Mouse (Mus musculus) lung, postnatal 4 days (tissue): Measurements from ENCODE around the gene Nxn.
A peak's percentile ranks its signal among the peaks of the same experiment; 100 is the strongest.

Source experiments
- DNase-seq, 2 experiments: peaks; one replicate each; pipeline ENCODE4 v3.0.0; 2021

Nxn gene

DNA sequence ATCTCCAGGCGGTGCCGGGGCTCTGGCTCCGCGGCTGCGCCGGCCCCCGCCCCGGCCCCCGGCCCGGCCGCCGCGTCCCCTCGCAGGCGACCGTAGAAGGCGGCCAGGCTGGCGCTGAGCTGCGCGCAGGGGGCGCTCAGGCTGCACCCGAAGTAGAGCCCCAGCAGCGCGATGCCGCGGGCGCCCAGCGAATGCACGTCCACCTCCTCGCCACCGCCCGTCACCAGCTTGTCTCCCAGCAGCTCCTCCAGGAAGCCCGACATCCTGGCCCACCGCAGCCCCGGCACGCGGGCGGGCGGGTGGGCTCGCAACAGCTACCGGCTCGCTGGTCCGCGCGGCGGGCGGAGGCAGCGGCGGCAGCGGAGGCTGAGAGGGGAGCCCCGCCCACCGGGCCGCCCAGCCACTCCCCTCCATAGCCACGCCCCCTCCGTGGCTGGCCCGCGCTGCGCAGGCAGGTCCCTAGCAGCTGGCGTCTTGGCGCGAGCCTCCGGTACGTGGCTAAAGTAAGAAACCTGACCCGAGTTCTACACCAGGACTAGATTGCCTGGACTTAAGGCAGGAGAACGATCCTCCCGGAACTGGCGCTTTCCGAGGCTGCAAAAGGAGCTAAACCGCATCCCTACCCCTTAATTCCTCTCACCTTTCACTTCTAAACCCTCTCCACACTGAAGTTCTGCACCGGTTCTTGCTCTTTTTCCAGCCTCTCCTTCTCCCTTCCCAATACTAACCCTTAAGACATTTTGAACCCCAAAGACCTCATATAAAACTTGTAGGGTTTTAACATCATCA, at the start of gene Nxn:
TSS of gene Nxn (minus strand) at position 343 of the 789 bp plus-strand sequence.
- DNase-seq: peak; percentile 94 to 95

GRCm38 (mm10) chr11:76446251-76446650, 47.3 kb upstream of the Nxn start:
- DNase-seq: no peak

GRCm38 (mm10) chr11:76445459-76445858, 46.5 kb upstream of the Nxn start:
- no peak for DNase-seq

GRCm38 (mm10) chr11:76439666-76440065, 40.7 kb upstream of the Nxn start:
- DNase-seq: no peak

GRCm38 (mm10) chr11:76436864-76437437, 38.0 kb upstream of the Nxn start:
- peak; percentile 73 to 85 for DNase-seq

GRCm38 (mm10) chr11:76436009-76436408, 37.1 kb upstream of the Nxn start:
- DNase-seq: no peak

GRCm38 (mm10) chr11:76429966-76430631, 31.2 kb upstream of the Nxn start:
- DNase-seq: no peak

DNA sequence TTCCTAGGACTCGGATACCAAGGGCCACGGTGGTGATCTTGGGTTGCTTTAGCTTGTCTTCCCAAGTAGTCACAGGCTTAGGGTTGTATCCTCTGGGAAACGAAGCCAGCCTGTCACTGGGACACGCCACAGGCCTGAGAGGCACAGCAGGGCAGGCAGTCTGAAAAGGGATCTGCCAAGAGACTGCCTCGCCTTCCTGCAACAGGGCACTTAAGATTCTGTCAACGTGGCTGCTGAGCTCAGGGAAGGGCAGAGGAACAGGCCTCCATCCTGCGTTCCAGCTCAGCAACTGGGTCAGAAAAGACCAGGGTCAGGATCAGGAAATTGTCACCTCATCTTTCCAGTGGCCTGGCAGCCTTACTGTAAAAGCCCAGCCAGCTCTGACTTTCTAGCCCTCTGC, 30.6 kb upstream of the Nxn start:
- DNase-seq: no peak

- DNase-seq: no peak
Observed at GRCm38 (mm10) chr11:76429046-76429445, 30.1 kb upstream of the Nxn start.

- DNase-seq: no peak
Observed at GRCm38 (mm10) chr11:76427781-76428180, 28.8 kb upstream of the Nxn start.

GRCm38 (mm10) chr11:76425749-76426148, 26.8 kb upstream of the Nxn start:
- no peak for DNase-seq

GRCm38 (mm10) chr11:76420896-76421295, 22.0 kb upstream of the Nxn start:
- peak; percentile 34 to 62 for DNase-seq

GRCm38 (mm10) chr11:76419179-76419578, 20.2 kb upstream of the Nxn start:
- DNase-seq: peak in 1 of 2 experiments; percentile 65

- no peak for DNase-seq
Observed at GRCm38 (mm10) chr11:76418423-76418822, 19.5 kb upstream of the Nxn start.

- no peak for DNase-seq
Observed at GRCm38 (mm10) chr11:76415985-76416384, 17.0 kb upstream of the Nxn start.

DNA sequence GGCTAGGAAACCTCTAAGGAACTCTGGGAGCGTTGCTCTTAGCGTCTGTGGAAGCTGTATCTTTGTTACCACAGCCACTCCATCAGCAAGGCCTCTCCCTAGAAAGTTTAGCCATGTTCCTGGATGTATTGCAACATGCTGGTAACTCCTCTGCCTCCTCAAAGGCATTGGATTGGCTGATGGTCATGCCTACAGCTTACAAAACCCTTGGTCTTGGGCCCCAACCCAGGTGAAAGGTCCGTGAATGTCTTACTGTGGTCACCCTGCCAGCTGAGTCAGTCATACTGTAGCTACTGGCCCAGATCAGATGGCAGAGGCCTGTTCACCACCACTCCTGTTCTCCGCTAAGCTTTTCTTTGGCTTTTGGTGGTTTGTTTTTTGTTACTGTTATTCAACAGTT, 16.1 kb upstream of the Nxn start:
- no peak for DNase-seq

GRCm38 (mm10) chr11:76413202-76413601, 14.3 kb upstream of the Nxn start:
- DNase-seq: peak in 1 of 2 experiments; percentile 50

- DNase-seq: peak; percentile 72 to 78
Observed at GRCm38 (mm10) chr11:76410826-76411225, 11.9 kb upstream of the Nxn start.

DNA sequence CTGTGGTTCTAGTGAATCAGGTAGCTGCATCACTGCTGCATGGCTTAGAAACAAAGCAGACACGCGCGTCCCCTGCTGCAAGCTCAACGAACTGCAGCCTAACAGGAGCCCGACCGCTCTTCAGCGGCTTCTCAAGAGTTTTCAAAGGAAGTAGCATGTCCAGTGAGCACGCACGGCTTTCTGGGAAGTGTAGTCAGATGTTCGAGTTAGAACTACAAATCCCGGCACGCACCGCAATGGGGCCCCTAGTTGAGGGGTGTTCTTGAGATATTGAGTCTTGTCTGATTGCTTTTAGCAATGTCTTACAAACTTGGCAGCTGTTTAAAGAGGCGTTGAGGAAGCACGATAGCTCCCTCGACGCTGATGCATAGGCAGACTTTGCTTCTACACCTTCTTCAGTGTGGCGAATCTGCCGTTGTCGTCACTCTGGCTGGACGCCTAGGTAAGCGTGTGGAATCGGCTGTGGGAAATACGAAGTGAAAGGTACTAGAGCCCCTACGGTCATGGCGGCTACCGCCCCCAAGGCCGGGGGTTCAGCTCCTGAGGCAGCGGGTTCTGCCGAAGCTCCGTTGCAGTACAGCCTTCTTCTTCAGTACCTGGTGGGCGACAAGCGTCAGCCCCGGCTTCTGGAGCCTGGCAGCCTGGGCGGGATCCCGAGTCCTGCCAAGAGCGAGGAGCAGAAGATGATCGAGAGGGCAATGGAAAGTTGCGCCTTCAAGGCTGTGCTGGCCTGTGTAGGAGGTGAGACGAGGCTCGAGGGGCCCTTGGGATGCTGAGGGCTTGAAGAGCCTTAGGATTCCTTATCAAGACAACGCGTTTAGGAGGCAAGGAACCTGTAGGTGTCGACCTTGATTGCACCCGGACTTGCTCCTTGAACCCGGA, 8.0 kb upstream of the Nxn start, which contains the start of gene Timm22:
TSS of gene Timm22 (plus strand) at position 251 of the 882 bp plus-strand sequence.
- peak; percentile 96 to 98 for DNase-seq

GRCm38 (mm10) chr11:76405626-76406264, 6.8 kb upstream of the Nxn start:
- DNase-seq: no peak

DNA sequence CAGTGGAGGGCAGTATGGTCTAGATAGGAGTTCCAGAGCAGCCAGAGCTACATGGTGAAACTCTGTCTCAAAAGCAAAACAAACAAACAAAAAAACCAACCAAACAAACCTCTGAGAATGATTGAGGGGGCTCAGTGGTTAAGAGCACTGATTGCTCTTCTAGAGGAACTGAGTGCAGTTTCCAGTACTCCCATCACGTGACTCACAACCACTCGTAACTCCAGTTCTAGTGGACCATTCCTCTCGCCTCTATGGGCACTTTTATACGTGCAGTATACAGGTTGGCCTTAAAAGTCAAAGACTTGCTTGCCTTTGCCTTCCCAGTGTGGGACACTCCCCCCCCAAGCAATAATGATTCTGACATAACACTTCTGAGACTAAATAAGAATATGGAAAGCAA, 6.2 kb upstream of the Nxn start:
- no peak for DNase-seq

DNA sequence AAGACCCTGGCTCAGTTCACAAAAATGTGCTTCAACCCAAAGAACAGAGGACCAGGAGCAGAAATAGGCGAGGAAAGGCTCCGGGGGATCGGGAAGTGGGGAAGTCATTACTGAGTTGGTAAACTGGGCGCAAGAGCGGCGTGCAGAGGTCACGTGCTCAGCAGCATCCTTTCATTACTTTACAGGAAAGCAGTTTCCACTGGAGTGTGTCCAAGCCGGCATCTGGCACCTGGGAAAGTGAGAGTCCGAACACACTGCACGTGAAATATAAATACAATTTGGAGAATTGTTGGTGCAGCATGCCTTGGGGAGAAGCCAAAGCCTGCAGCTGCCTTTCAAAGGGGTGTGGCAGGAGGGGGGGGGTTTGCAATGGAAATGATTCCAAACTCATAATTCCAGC, 2.5 kb upstream of the Nxn start:
- DNase-seq: no peak
